1 mouse cellular context compared by ENCODE assay signal in genomic region chr7:15930543-15930942, GRCm38 (mm10).
A peak's percentile ranks its signal among the peaks of the same experiment; 100 is the strongest.
TF ChIP-seq lines count a peak whose summit lies in the region.

No protein-coding gene starts in this region.

TF ChIP-seq in MEL, 35 proteins besides CTCF, POLR2A, EP300 and RAD21:
- peak; percentile 82 for TF ChIP-seq USF1 (IDR thresholded peaks at IDR 0.05; ENCODE audit: low read depth, low read length)
- TF ChIP-seq ZNF384 (IDR thresholded peaks at IDR 0.05; ENCODE audit: low read depth, low read length), result no peak
- TF ChIP-seq MYB (IDR thresholded peaks at IDR 0.05; ENCODE audit: low read depth, low read length), result no peak
- no peak for TF ChIP-seq CHD2 (IDR thresholded peaks at IDR 0.05; ENCODE audit: low read length)
- no peak for TF ChIP-seq MAX (IDR thresholded peaks at IDR 0.05; ENCODE audit: low read length)
- no peak for TF ChIP-seq BHLHE40 (IDR thresholded peaks at IDR 0.05; ENCODE audit: borderline replicate concordance, low read depth, low read length)
- TF ChIP-seq SMC3 (IDR thresholded peaks at IDR 0.05; ENCODE audit: low read depth, low read length), result peak; percentile 50
- no peak for TF ChIP-seq USF2 (IDR thresholded peaks at IDR 0.05; ENCODE audit: borderline replicate concordance in 1 of 2, insufficient read depth in 1 of 2, low read depth in 1 of 2, low read length in 2 of 2)
- TF ChIP-seq ZC3H11A (IDR thresholded peaks at IDR 0.05; ENCODE audit: low read depth, low read length), result peak; percentile 32; the same call in 1 of the 2 replicates
